Mouse (Mus musculus) spleen, adult 2 months (tissue): ENCODE results near the gene Usp12.

Experiments used
- CTCF ChIP-seq: fragments of 200-500 bp; IDR thresholded peaks from 2 replicates; pipeline ENCODE4 v1.5.1; 2011; ENCODE audit warnings: mild to moderate bottlenecking, inconsistent platforms; ENCODE audit not compliant: insufficient read depth, insufficient read length, insufficient replicate concordance; ENCODE audit errors: extremely low read depth
- POLR2A ChIP-seq: fragments of 200-500 bp; IDR thresholded peaks from 2 replicates; pipeline ENCODE4 v1.6.1; 2011; ENCODE audit warnings: low read depth, low read length, inconsistent platforms

DNA sequence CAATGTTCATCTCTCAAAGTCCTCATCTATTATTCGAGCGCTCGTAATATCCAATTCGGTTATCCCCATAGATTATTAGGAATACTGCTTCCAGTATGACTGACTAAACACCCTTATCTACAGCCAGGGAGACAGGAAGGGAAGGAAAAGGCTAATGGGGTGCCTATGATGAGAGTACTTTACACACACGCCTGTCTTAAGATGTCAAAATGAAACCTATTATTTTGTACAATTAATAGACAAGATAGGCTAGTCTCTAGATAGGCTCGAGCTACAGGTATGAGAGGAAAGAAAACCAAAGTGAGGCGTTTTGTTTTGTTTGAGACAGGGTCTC lies 37.6 kb upstream of the Usp12 start:
- TF ChIP-seq CTCF (no peak), POLR2A (no peak)
